Mouse (Mus musculus) limb, embryonic 14.5 days (tissue): ENCODE data around the gene Sbk3. TPM values are rescaled to one million over a fixed set of nuclear protein-coding genes. Genes with fewer than 3 reads are reported as not detected.

Source experiments
- ATAC-seq: fragments of 200-750 bp; cut with Nextera tagmentation; 2 replicates; pipeline ENCODE4 v1.8.0; 2017; ENCODE audit warnings: low read depth, moderate number of reproducible peaks, moderate TSS enrichment; ENCODE audit not compliant: low FRiP score
- DNase-seq: peaks from one replicate; pipeline ENCODE4 v3.0.0-alpha.2; 2015; ENCODE audit warnings: low spot score
- H3K27ac ChIP-seq: fragments of 300-500 bp; sonication (generic); replicated peaks from 2 replicates; pipeline ENCODE4 v1.5.1; 2014; ENCODE audit warnings: low read depth, mild to moderate bottlenecking, low read length, moderate library complexity, mixed read lengths
- H3K27me3 ChIP-seq: fragments of 300-500 bp; sonication (generic); 2 replicates; pipeline ENCODE4 v1.6.1; 2014; ENCODE audit warnings: low read length, mixed read lengths; ENCODE audit not compliant: control insufficient read depth, insufficient read depth
- H3K36me3 ChIP-seq: fragments of 300-500 bp; sonication (generic); 2 replicates; pipeline ENCODE4 v1.6.1; 2014; ENCODE audit warnings: mild to moderate bottlenecking, low read length, moderate library complexity, mixed read lengths; ENCODE audit not compliant: control insufficient read depth, insufficient read depth
- H3K4me1 ChIP-seq: fragments of 300-500 bp; sonication (generic); 2 replicates; pipeline ENCODE4 v1.6.1; 2014; ENCODE audit warnings: antibody characterized with exemption, low read length, mixed read lengths; ENCODE audit not compliant: control insufficient read depth, insufficient read depth
- H3K4me2 ChIP-seq: fragments of 300-500 bp; sonication (generic); replicated peaks from 2 replicates; pipeline ENCODE4 v1.6.1; 2014; ENCODE audit warnings: low read depth, mild to moderate bottlenecking, low read length, moderate library complexity; ENCODE audit not compliant: severe bottlenecking
- H3K4me3 ChIP-seq: fragments of 300-500 bp; sonication (generic); replicated peaks from 2 replicates; pipeline ENCODE4 v1.5.1; 2014; ENCODE audit warnings: low read length
- H3K9ac ChIP-seq: fragments of 300-500 bp; sonication (generic); 2 replicates; pipeline ENCODE4 v1.6.1; 2014; ENCODE audit warnings: mild to moderate bottlenecking, low read depth, low read length, moderate library complexity; ENCODE audit not compliant: severe bottlenecking
- H3K9me3 ChIP-seq: fragments of 300-500 bp; sonication (generic); 2 replicates; pipeline ENCODE4 v1.6.1; 2016; ENCODE audit warnings: low read length; ENCODE audit not compliant: control insufficient read depth
- POLR2A ChIP-seq: fragments of 200-500 bp; IDR thresholded peaks from 2 replicates; pipeline ENCODE4 v1.8.0; 2012; ENCODE audit warnings: inconsistent platforms, mild to moderate bottlenecking, moderate library complexity, borderline replicate concordance; ENCODE audit not compliant: insufficient read depth, insufficient read length; ENCODE audit errors: extremely low read depth
- WGBS: fragments of 180-500 bp; shearing (Covaris S2); extraction: QIAGEN DNeasy Blood & Tissue Kit; methylation state at CpG from one replicate; pipeline ENCODE4 v1.1.7; 2014; 5-methylcytosine and 5-hydroxymethylcytosine counted together
- polyA plus RNA-seq, 2 experiments: library from polyadenylated mRNA; depleted of rRNA in 1 of 2; stranded (reverse) in 1 of 2; unstranded in 1 of 2; fragments of >200 nt; fragmentation: Nextera tagmentation in 1 of 2; extraction: Ambion mirVana in 1 of 2; gene quantifications; 2 replicates each; pipeline versions ENCODE4 v1.2.1 to v1.2.3; 2012 to 2014

Sbk3 gene
- polyA plus RNA-seq, 2 experiments, result 0.06 to 0.15 TPM

GRCm38 (mm10) chr7:4964988-4965387 is 6.0 kb downstream of the Sbk3 start:
- H3K27ac ChIP-seq, result no peak overlapping the region
- DNase-seq (no peak), ATAC-seq (no peak)
- H3K4me3 ChIP-seq, result no peak overlapping the region
- TF ChIP-seq POLR2A, result no peak
- H3K36me3 ChIP-seq, result no peaks in the 10 kb centered on the region
- H3K9ac ChIP-seq, result no peak overlapping the region
- no peaks in the 10 kb centered on the region for H3K4me1 ChIP-seq
- 76% methylated on average over 5 of the region's 5 CpGs for WGBS
- H3K4me2 ChIP-seq, result no peak overlapping the region
- H3K9me3 ChIP-seq, result no peaks in the 10 kb centered on the region
- H3K27me3 ChIP-seq, result no peaks in the 10 kb centered on the region

GRCm38 (mm10) chr7:4964272-4964671 is 6.7 kb downstream of the Sbk3 start, which contains the start of gene Sbk2:
Gene Sbk2 (minus strand): TSS chr7:4964406.
- Histone ChIP-seq H3K27me3 (no peaks in the 10 kb centered on the region), H3K4me2 (no peak within 1 kb of the TSS), H3K9me3 (no peaks in the 10 kb centered on the region), H3K36me3 (no peaks in the 10 kb centered on the region), H3K27ac (no peak within 1 kb of the TSS), H3K4me3 (no peak within 1 kb of the TSS), H3K9ac (no peak within 1 kb of the TSS), H3K4me1 (no peaks in the 10 kb centered on the region)
- 1% methylated on average over 10 of the region's 10 CpGs for WGBS
- no peak for TF ChIP-seq POLR2A
- ATAC-seq (peak; percentile 87), DNase-seq (peak; percentile 77)

GRCm38 (mm10) chr7:4963527-4963926 is 7.4 kb downstream of the Sbk3 start:
- 71% methylated on average over 5 of the region's 5 CpGs for WGBS
- no peak for DNase-seq

GRCm38 (mm10) chr7:4957361-4957760 is 13.6 kb downstream of the Sbk3 start:
- Histone ChIP-seq H3K4me1 (no peaks in the 10 kb centered on the region), H3K4me3 (no peak overlapping the region), H3K9ac (no peak overlapping the region), H3K27ac (no peak overlapping the region), H3K36me3 (no peaks in the 10 kb centered on the region), H3K9me3 (no peaks in the 10 kb centered on the region), H3K27me3 (no peaks in the 10 kb centered on the region), H3K4me2 (no peak overlapping the region)
- ATAC-seq (no peak), DNase-seq (no peak)
- 77% methylated on average over 10 of the region's 10 CpGs for WGBS
- no peak for TF ChIP-seq POLR2A

More at GRCm38 (mm10) chr7:4963527-4963926, 7.4 kb downstream of the Sbk3 start:
- no peak for ATAC-seq
- no peak overlapping the region for H3K27ac ChIP-seq
- no peak overlapping the region for H3K4me2 ChIP-seq
- no peaks in the 10 kb centered on the region for H3K36me3 ChIP-seq
- no peaks in the 10 kb centered on the region for H3K27me3 ChIP-seq
- H3K4me1 ChIP-seq, result no peaks in the 10 kb centered on the region
- H3K9ac ChIP-seq, result no peak overlapping the region
- H3K9me3 ChIP-seq, result no peaks in the 10 kb centered on the region
- H3K4me3 ChIP-seq, result no peak overlapping the region
- no peak for TF ChIP-seq POLR2A

GRCm38 (mm10) chr7:4953815-4954445 is 17.0 kb downstream of the Sbk3 start:
- Histone ChIP-seq H3K4me2 (no peak overlapping the region), H3K9ac (no peak overlapping the region), H3K27ac (no peak overlapping the region), H3K4me3 (no peak overlapping the region), H3K9me3 (no peaks in the 10 kb centered on the region), H3K27me3 (no peaks in the 10 kb centered on the region), H3K36me3 (no peaks in the 10 kb centered on the region), H3K4me1 (no peaks in the 10 kb centered on the region)
- no peak for DNase-seq
- TF ChIP-seq POLR2A, result no peak
- 12% methylated on average over 10 of the region's 10 CpGs for WGBS
- ATAC-seq, result no peak
